Mouse (Mus musculus): ENCODE results near the gene Card19. TPM values are rescaled to one million over a fixed set of nuclear protein-coding genes. Genes with fewer than 3 reads are reported as not detected.

The Card19 gene
- 100 to 1,000 TPM; 132 to 152 (median 141) TPM for total RNA-seq (2022)

- peak; percentile 97 for DNase-seq (ENCODE audit: low spot score)
These were observed at the start of gene Card19 for GRCm38 (mm10) chr13:49215504-49216219. Card19 (minus strand) TSS chr13:49216037.

GRCm38 (mm10) chr13:49260036-49260722 lies 44.3 kb upstream of the Card19 start:
- DNase-seq (ENCODE audit: low spot score): no peak

GRCm38 (mm10) chr13:49257819-49258313 lies 42.0 kb upstream of the Card19 start:
- no peak for DNase-seq (ENCODE audit: low spot score)

- no peak for DNase-seq (ENCODE audit: low spot score)
These were observed 36.9 kb upstream of the Card19 start for GRCm38 (mm10) chr13:49252746-49253145.

GRCm38 (mm10) chr13:49252113-49252512 lies 36.3 kb upstream of the Card19 start:
- DNase-seq (ENCODE audit: low spot score): no peak

- no peak for DNase-seq (ENCODE audit: low spot score)
These were observed 35.1 kb upstream of the Card19 start for GRCm38 (mm10) chr13:49250716-49251517.

GRCm38 (mm10) chr13:49249634-49250033 lies 33.8 kb upstream of the Card19 start:
- DNase-seq (ENCODE audit: low spot score): no peak

- no peak for DNase-seq (ENCODE audit: low spot score)
These were observed 33.1 kb upstream of the Card19 start for GRCm38 (mm10) chr13:49248923-49249322.

GRCm38 (mm10) chr13:49248467-49248862 lies 32.6 kb upstream of the Card19 start, which contains the start of gene Susd3:
Susd3 (minus strand) TSS chr13:49248706.
- no peak for DNase-seq (ENCODE audit: low spot score)

GRCm38 (mm10) chr13:49247740-49248466 lies 32.1 kb upstream of the Card19 start:
- DNase-seq (ENCODE audit: low spot score): no peak

- no peak for DNase-seq (ENCODE audit: low spot score)
These were observed 31.4 kb upstream of the Card19 start for GRCm38 (mm10) chr13:49247232-49247739.

- no peak for DNase-seq (ENCODE audit: low spot score)
These were observed 30.8 kb upstream of the Card19 start for GRCm38 (mm10) chr13:49246626-49247025.

- peak; percentile 28 for DNase-seq (ENCODE audit: low spot score)
These were observed 30.2 kb upstream of the Card19 start for GRCm38 (mm10) chr13:49246011-49246410.

- no peak for DNase-seq (ENCODE audit: low spot score)
These were observed 29.4 kb upstream of the Card19 start for GRCm38 (mm10) chr13:49245251-49245650.

- DNase-seq (ENCODE audit: low spot score): no peak
These were observed 27.7 kb upstream of the Card19 start for GRCm38 (mm10) chr13:49243492-49243891.

- peak; percentile 35 for DNase-seq (ENCODE audit: low spot score)
These were observed 26.7 kb upstream of the Card19 start for GRCm38 (mm10) chr13:49242321-49243065.

GRCm38 (mm10) chr13:49238737-49239136 lies 22.9 kb upstream of the Card19 start:
- DNase-seq (ENCODE audit: low spot score): no peak

- no peak for DNase-seq (ENCODE audit: low spot score)
These were observed 21.8 kb upstream of the Card19 start for GRCm38 (mm10) chr13:49237617-49238016.

- no peak for DNase-seq (ENCODE audit: low spot score)
These were observed 18.9 kb upstream of the Card19 start for GRCm38 (mm10) chr13:49234711-49235110.

- DNase-seq (ENCODE audit: low spot score): no peak
These were observed 18.1 kb upstream of the Card19 start for GRCm38 (mm10) chr13:49233792-49234572.
